Mouse (Mus musculus) lung, postnatal 25 days (tissue): ENCODE data around the gene Smg9.

ENCODE experiments used
- DNase-seq: peaks from one replicate; pipeline ENCODE4 v3.0.0; 2022; ENCODE audit warnings: low spot score

Smg9 gene

DNA sequence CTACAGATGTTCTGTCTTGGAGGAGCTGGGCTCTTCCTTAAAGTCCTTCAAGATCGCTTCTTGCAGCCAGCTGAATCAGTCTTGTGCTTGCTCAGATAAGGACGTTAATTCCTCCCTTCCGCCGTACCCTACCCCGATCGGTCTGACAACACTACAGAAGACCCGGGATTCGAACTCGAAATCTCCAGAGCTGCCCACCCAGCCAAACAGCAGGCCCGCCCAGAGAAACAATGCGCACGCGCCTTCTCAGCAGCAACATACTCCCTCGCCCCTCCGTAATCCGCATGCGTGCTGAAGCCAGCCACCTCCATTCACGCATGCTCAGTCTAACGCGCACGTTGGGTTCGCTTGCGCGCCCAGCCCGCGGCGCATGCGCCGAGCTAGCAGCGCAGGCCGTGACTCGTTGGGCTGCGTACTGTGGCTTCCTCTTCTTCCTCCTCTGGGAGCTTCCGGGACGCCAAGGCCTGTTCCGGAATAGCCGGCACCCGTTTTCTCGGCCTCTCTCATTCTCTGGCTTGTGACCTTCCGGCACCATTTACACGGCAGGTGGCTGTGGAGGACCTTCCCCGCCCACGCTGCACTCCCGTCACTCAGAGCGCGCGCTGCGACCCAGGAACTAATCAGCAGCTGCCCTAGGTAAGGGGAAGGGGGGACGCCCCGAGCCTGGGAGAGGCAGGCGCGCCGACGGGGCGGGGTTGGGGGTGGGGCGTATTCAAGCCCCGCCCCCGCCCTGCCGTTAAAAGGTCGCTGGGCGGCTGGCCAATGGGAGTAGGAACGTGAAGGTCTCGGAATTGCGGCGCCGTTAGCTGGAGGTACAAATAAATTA, at the start of gene Smg9:
TSS of gene Smg9 (plus strand) at position 364 of the 826 bp plus-strand sequence.
- DNase-seq, result peak; percentile 98

DNA sequence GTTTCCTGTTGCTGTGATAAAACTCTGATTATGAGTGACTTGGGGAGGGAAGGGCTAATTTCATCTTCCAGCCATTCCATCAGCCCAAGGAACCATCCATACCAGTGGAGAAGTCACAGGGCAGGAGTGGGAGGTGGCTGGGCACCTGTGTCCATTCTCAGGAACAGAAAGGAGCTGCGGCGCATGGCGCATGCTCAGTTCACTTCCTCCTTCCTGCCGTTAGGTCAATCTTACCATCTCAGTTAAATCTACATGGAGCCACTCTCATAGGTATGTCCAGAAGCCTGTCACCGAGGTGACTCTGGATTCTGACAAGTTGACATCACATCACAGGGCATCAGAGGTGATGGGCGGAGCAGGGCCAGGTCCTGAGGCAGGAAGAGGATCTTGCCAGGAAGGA, 43.8 kb upstream of the Smg9 start:
- no peak for DNase-seq

DNA sequence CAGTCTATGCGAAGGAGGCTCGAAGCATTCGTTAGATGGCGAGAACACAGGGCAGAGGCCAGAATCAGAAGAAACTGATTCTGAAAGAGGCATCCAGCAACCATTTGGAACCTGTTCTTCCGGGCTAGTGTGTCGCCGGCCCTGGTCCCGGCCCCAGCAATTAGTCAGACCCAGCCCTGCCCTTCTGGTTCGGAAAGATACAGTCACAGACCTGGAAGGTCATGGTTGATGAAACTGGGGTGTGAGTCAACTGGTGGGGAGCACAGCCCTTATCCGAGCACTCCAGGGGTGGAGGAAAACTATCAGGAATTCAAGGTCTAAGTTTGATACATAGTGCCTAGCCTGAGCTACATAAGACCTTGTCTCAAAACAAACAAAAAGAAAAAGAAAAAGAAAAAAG, 43.3 kb upstream of the Smg9 start:
- DNase-seq, result no peak

DNA sequence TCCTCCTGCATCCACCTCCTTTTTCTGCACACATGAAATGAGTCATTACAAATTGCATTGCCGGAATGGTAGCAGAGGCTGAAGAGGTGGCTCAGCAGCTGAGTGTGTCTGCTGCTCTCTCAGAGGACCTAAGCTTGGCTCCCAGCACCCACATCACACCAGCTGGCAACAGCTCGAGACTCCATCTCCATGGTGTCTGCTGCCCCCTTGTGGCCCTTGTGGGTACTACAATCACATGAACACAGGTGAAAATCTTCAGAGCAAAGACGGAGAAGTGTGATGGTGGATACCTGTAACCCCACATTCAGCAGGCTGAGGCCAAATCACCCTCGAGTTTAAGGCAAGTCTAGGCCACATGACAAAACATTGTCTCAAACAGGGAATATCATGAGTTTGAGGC, 41.5 kb upstream of the Smg9 start:
- no peak for DNase-seq

DNA sequence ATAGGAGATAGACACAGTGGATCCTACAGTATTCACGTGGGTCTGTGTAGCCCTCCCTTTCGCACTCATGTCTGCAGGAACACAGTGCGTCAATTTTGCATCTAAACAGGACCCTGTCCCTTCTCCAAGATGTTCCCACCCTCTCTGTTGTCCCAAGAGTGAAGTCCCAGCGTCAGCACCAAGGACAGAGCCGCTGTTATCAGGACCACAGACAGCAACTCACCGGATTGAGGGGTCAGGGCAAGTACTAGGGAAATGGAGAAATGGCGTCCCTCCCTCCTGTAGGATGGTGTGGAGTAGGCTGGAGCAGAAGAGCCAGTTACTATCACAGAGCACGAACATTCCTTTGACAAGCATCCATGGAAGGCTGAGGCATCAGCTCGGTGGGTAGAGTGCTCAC, 40.1 kb upstream of the Smg9 start:
- DNase-seq, result no peak

DNA sequence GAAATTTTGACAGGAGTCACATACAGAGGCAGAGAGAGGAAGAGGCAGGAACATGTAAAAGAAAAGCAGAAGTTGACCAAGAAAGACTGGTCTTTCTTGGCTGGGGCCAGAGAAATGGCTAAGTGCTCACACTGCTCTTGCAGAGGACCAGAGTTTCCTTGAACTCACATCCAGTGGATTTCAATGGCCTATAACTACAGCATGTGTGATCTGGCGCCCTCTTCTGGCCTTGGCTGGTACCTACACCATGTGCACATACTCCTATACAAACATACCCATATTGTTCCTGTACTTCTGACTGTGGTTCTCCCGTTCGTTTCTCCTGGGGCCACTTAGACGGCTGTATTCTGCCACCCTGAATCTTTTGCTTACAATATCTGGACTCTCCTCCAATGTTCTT, 38.4 kb upstream of the Smg9 start:
- DNase-seq, result no peak

DNA sequence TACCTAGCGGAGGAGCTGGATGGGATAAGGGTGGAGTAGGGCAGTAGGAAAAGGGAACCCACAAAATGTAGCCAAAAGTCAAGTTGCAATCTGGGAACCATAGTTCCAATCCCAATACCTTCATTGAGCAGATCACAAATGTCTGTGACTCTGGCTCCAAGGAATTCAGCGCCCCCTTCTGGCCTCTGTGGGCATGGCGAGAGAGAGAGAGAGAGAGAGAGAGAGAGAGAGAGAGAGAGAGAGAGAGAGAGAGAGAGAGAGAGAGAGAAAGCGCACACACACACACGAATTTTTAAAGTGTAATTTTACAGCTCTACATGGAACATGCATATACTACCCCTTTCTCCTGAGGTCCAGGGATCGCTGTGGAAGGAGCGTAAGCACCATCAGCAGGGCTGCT, 36.2 kb upstream of the Smg9 start:
- no peak for DNase-seq

DNA sequence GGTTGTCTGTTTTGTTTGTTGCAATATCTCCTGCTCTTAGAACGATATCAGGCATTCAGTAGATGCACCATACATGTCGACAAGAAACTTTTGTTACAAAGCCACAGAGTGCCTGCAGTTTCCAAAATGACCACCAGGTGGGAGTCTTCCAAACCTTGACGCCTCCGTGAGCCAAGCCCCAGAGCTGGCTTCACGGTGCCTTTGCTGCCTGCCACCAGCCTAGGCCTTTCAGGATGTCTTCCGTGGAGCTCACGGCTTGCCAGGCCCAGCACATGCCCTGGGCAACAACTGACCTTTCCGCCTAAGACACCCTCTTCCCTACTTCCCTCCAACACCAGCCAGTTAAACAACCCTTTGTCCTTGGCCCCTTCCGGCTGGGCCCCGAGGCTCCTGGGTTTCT, 34.6 kb upstream of the Smg9 start:
- DNase-seq, result peak; percentile 71

DNA sequence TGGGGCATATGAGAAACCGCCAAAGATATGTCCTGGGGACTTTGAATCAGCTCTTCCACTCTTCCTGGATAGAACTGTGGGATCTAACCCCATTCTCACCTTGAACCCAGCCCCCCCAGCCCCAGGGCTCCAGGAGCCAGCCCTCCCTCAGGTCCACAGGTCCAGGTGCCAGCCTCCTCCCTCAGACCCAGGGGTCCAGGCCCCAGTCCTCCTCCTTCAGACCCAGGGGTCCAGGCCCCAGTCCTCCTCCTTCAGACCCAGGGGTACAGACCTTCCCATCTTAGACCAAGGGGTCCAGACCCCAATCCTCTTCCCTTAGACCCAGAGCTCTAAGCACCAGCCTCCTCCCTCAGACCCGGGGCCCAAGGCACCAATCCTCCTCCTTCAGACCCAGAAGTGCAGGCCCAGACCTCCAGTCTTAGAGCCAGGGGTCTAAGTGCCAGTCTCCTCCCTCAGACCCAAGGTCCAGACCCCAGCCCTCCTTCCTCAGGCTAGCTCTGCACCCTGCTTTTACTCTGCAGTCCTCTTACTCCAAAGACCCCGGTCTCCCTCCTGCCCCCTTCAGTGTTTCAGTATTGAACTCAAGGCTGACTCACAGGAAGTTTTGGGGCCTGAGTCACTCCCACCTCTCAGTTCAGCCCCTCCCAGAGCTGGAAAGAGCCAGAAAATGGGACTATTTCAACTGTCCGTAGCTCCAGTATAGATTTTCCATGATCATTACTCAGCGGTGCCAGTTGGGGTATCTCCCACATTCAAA, 34.0 kb upstream of the Smg9 start:
- no peak for DNase-seq

DNA sequence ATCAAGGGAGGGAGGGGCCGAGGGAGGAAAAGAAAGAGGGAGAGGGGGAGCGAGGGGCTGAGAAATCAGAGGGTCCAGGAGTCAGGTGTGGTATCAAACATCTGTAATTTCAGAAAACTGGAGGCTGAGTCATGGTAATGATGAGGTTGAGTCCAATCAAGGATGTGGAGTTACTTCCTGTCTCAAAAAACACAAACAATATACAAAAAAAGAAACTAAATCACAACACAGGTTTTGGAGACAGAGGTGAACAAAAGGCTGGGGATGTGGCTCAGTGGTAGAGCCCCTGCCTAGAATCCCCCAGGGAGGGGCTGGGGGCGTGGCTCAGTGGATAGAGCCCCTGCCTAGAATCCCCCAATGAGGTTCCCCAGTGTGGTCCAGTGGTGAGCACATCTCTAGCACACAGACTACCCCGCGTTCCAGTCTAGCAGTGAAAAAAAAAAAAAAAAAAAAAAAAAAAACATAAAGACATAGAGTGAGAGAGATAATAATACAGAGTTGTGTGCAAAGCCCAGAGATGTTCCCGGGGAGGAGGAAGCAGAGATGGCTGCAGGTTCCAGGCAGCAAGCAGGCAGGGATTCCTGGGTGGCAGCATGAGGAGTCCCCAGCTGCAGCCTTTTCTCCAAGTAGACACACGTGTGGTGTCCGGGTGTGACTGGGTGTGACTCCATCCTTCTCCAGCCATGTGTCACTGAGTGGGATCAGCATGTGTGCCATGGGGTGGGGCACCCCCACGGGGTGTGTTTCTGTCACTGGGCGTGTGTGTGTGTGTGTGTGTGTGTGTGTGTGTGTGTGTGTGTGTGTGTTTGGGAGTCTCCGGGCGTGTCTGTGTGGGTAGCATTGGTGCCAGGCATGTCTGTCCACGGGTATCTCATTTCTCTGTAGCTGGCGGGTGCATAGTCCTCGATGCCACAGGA, 32.4 kb upstream of the Smg9 start:
- DNase-seq, result no peak

DNA sequence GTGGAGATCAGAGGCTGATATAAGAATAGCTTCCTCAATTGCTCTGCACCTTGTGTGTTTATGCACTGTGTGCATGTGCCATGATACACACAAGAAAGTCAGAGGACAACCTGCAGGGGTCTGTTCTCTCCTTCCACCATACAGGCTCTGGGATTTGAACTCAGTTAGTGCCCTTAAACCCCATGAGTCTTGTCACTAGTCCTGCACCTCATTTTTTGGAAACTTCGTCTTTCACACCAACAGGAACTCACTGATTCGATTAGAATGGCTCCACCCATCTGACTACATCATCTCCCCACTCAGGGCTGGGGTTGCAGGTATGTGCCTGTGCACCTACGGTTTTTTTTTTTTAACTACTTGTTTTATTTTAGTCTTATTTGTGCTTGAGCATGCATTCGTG, 31.2 kb upstream of the Smg9 start:
- no peak for DNase-seq

DNA sequence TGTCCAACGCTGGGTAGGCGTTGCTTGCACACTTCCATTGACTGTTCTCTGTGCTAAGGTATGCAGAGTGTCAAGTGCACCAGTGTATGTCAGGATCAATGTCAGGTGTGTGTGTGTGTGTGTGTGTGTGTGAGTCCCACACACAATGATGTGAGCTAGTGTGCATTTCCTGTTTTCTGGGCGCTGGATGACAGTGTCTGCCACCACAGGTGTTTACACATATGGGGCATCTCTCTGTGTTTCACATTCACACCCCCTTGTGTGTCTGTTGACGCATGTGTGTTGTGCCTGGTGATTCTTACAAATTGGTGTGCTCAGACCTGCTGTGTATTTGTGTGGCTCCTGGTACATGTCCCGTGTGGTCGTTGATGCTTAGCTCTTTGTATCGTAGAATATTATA, 30.5 kb upstream of the Smg9 start:
- no peak for DNase-seq

DNA sequence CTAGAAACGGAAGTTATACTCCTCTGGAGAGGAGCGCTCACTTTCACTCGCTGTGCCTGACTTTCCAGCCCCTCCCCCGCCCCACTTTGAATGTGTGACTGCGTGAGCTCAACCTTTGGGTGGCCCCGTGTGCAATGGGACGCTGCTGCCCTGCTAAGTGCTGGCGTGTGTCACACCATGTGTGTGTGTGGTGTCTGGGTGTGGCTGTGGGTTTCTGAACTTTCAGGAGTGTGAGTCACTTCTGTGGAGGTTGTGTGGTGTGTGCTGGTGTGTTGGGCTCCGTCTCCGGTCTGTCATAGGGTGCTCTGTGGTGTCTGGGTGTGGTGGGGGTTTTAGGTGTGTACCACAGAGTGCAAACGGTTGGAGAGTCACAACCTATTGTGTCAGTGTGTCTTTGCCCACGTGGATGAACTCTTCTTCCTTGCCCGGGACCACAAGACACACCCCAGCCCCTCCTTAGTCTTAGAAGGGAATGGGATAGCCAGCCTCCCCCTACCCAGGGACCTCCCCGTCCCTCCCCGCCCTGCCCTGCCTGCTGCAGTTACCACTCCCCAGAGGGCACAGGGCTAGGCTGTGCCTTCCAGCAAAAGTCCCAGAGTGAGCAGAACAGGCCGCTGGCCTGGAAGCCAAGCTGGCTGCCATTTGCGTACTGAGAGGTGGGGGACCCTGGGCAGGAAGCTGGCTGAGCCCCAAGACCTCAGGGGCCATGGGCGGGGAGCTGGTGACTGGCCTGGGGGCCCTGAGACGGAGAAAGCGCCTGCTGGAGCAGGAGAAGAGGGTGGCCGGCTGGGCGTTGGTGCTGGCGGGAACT, 29.5 kb upstream of the Smg9 start, which contains the start of gene Kcnn4:
TSS of gene Kcnn4 (plus strand) at position 533 of the 811 bp plus-strand sequence.
- peak; percentile 31 for DNase-seq

DNA sequence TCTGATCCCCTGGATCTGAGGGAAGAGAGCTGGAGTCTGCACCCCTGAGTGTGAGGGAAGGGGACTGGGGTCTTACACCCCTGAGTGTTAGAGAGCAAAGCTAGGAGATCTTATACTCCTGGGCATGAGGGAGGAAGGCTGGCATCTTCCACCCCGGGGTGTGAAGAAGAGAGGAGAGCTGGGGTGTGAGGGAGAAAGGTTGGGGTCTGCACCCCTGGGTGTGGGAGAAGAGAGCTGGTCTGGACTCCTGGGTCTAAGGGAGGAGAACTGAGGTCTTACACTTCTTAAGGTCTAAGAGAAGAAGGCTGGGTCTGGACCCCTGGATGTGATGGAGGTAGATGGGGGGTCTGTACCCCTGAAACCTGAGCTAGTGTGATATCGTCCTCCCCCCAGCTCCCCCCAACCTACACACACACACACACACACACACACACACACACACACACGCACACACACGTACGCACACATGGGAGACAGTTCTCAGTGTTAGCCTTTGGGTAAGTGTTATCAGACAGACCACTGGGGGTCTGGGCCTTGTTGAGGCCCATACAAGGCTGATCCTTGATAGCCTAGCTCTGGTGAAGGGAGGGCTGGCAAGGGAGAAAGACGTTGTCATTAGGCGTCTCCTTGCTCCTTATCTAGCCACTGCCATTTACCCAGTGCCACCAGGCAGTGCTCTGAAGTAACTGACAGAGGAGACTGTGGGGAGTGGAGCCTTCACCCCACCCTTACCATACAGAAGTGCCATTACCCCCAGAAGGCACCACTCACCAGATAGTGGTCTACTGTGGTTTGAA, 28.2 kb upstream of the Smg9 start:
- no peak for DNase-seq

DNA sequence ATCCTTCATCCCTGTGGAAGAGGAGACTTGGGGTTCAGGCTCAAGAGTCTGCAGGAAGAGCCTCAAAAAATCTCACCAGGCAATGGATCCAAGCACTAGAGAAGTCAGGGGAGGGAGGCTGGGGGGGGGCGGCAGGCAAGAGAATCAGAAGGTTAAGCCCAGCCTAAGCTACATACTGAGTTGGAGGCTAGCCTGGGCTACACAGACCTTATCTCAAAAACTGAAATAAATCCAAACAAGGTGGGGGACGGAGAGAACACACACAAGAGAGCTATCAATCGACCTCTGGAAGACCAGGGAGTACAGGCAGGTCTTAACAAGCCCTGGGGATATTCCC, 27.6 kb upstream of the Smg9 start:
- no peak for DNase-seq

DNA sequence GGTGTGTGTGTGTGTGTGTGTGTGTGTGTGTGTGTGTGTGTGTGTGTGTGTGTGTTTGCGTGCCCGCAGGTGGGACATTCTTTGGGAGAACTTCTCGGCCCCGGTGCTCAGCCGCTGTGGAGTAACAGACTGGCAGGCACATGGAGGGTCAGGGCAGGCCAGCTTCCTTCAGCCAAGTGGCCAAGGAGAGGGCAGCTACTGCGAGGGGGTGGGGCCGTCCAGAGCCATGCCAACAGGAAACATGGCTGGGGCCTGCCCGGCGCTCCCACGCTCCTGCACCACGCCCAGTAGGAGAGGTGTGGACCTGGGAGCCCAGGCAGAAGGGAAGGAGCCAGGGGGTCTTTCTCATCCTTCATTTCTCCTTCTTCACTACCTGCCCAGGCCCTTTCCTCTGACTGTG, 27.1 kb upstream of the Smg9 start:
- DNase-seq, result peak; percentile 73

DNA sequence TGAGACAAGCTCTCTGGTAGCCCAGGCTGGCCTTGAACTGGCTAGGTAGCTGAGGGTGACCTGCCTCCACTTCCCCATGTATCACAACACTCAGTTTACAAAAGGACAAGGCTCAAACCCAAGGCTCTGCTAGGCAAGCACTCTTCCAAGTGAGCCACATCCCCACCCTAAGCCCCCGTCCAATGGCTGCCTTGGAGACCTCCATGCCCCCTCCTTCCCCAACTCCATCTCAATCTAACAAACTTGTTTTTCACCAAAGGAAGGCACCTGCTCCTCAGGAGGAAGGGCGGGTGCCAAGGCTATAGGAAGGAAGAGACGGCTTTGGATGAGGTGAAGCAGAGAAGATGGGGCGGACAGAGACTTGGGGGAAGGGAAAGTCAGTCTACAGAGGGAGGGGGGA, 26.6 kb upstream of the Smg9 start:
- no peak for DNase-seq

DNA sequence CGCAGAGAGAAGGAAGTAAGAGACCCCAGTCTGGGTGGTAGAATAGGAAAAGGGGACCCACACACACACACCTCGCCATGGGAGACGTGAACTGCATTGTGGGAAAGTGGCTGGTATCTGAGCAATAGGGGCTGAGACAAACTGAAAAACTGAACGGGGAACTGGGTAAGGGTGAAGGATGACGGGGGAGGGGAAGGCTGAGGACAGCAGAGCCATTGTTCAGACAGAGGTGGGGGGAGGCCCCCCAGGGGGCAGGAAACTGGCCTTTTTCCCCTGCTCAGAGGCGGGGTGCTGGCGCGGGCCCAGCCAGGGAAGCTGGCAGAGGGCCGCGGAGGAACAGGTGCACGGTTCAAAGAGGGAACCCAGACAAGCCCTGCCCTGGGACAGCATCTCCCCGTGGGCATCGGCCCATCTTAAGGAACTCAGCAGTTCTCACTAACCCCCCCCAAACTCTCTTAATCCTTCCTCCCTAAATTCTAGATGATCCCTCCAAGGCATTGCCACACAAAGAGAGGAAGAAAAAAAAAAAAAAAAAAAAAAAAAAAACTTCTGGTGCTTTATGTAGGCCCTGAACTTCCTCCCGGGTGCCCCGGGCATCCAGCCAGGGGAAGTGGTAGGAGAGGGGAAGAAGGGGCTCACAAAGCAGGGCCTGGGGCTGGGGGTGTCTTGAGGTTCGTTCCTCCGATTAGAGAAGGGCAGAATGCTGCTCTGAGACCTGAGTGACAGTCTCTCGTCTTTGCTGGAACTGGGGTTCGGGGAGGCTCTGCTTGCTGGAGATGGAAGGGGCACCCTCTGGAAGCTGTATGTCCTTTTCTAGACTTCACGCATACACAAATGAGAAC, 25.7 kb upstream of the Smg9 start:
- peak; percentile 59 for DNase-seq

DNA sequence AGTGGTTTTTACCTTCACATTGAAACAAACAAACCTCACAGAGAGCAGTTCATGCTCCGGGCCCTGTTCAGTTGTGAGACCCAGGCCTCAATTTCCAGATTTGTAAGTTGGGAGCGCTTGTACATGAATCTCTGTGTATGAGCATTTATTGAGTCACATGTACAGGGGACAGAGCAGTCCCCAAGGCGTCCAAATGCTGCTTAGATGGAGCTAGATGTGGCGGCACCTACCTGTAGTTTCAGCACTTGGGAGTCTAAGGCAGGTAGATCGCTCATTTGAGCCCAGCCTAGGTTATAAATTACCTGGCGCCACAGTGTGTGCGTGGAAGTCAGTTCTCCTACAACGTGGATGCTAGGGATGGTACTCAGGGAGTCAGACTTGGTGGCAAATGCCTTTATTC, 23.0 kb upstream of the Smg9 start:
- no peak for DNase-seq
